Mouse (Mus musculus): Measurements from ENCODE around the gene Gm3115. TPM values are rescaled to one million over a fixed set of nuclear protein-coding genes. Genes with fewer than 3 reads are reported as not detected.

Gm3115 gene
- polyA plus RNA-seq (2014; fragmentation: Illumina TruSeq; extraction: RNeasy Lipid Tissue Mini Kit (QIAGEN cat#74804); ENCODE audit: low read depth, low replicate concordance) = not detected

GRCm38 (mm10) chr14:4083820-4084219, at the start of gene Gm3115:
Gene Gm3115, plus strand, starts transcription at chr14:4084120.

GRCm38 (mm10) chr14:4110426-4110825, 26.5 kb downstream of the Gm3115 start, which contains the start of gene Gm8108:
Gene Gm8108, plus strand, starts transcription at chr14:4110526.

Other genes starting within 250 kb of the Gm3115 start
- gene Gm3033, start 237.9 kb upstream of the Gm3115 start, polyA plus RNA-seq (2014; fragmentation: Illumina TruSeq; extraction: RNeasy Lipid Tissue Mini Kit (QIAGEN cat#74804); ENCODE audit: low read depth, low replicate concordance) = not detected
- gene Gm2916, start 199.9 kb upstream of the Gm3115 start, polyA plus RNA-seq (2014; fragmentation: Illumina TruSeq; extraction: RNeasy Lipid Tissue Mini Kit (QIAGEN cat#74804); ENCODE audit: low read depth, low replicate concordance) = 0.46 TPM
- 0.41 TPM for gene Gm3029, start 152.4 kb upstream of the Gm3115 start, polyA plus RNA-seq (2014; fragmentation: Illumina TruSeq; extraction: RNeasy Lipid Tissue Mini Kit (QIAGEN cat#74804); ENCODE audit: low read depth, low replicate concordance)
- not detected for gene Gm3095, start 120.6 kb upstream of the Gm3115 start, polyA plus RNA-seq (2014; fragmentation: Illumina TruSeq; extraction: RNeasy Lipid Tissue Mini Kit (QIAGEN cat#74804); ENCODE audit: low read depth, low replicate concordance)
- 0.16 TPM for gene Gm3099, start 85.7 kb upstream of the Gm3115 start, polyA plus RNA-seq (2014; fragmentation: Illumina TruSeq; extraction: RNeasy Lipid Tissue Mini Kit (QIAGEN cat#74804); ENCODE audit: low read depth, low replicate concordance)
- not detected for gene Gm5796, start 60.2 kb upstream of the Gm3115 start, polyA plus RNA-seq (2014; fragmentation: Illumina TruSeq; extraction: RNeasy Lipid Tissue Mini Kit (QIAGEN cat#74804); ENCODE audit: low read depth, low replicate concordance)
- 1.2 TPM for gene Gm8108, start 26.4 kb downstream of the Gm3115 start, polyA plus RNA-seq (2014; fragmentation: Illumina TruSeq; extraction: RNeasy Lipid Tissue Mini Kit (QIAGEN cat#74804); ENCODE audit: low read depth, low replicate concordance)
- not detected for gene Gm3127, start 80.9 kb downstream of the Gm3115 start, polyA plus RNA-seq (2014; fragmentation: Illumina TruSeq; extraction: RNeasy Lipid Tissue Mini Kit (QIAGEN cat#74804); ENCODE audit: low read depth, low replicate concordance)
- gene Gm2974, start 98.5 kb downstream of the Gm3115 start, polyA plus RNA-seq (2014; fragmentation: Illumina TruSeq; extraction: RNeasy Lipid Tissue Mini Kit (QIAGEN cat#74804); ENCODE audit: low read depth, low replicate concordance) = not detected
- gene Gm3138, start 165.5 kb downstream of the Gm3115 start, polyA plus RNA-seq (2014; fragmentation: Illumina TruSeq; extraction: RNeasy Lipid Tissue Mini Kit (QIAGEN cat#74804); ENCODE audit: low read depth, low replicate concordance) = not detected
- 0.37 TPM for gene Gm3149, start 233.2 kb downstream of the Gm3115 start, polyA plus RNA-seq (2014; fragmentation: Illumina TruSeq; extraction: RNeasy Lipid Tissue Mini Kit (QIAGEN cat#74804); ENCODE audit: low read depth, low replicate concordance)

All from adipose tissue, adult 10 weeks (tissue).